Mouse (Mus musculus) forebrain, postnatal 0 days (tissue): Measurements from ENCODE around the gene Hint1. TPM values are rescaled to one million over a fixed set of nuclear protein-coding genes. Genes with fewer than 3 reads are reported as not detected.

ENCODE experiments used
- ATAC-seq: fragments of 200-750 bp; cut with Nextera tagmentation; 2 replicates; pipeline ENCODE4 v1.8.0; 2017; ENCODE audit warnings: mild to moderate bottlenecking, moderate library complexity
- DNase-seq: peaks from one replicate; pipeline ENCODE4 v3.0.0-alpha.2; 2015
- H3K27ac ChIP-seq: fragments of 300-500 bp; sonication (generic); 2 replicates; pipeline ENCODE4 v1.5.1; 2014; ENCODE audit warnings: low read depth, mild to moderate bottlenecking, antibody characterized with exemption, low read length, moderate library complexity, mixed read lengths
- H3K27me3 ChIP-seq: fragments of 300-500 bp; sonication (generic); 2 replicates; pipeline ENCODE4 v1.6.1; 2014; ENCODE audit warnings: mild to moderate bottlenecking, low read length, mixed read lengths; ENCODE audit not compliant: insufficient read depth
- H3K36me3 ChIP-seq: fragments of 300-500 bp; sonication (generic); 2 replicates; pipeline ENCODE4 v1.6.1; 2014; ENCODE audit warnings: mild to moderate bottlenecking, moderate library complexity; ENCODE audit not compliant: insufficient read depth
- H3K4me1 ChIP-seq: fragments of 300-500 bp; sonication (generic); 2 replicates; pipeline ENCODE4 v1.6.1; 2014; ENCODE audit warnings: antibody characterized with exemption; ENCODE audit not compliant: insufficient read depth
- H3K4me2 ChIP-seq: fragments of 300-500 bp; sonication (generic); 2 replicates; pipeline ENCODE4 v1.6.1; 2014; ENCODE audit warnings: low read depth, mild to moderate bottlenecking, moderate library complexity
- H3K4me3 ChIP-seq: fragments of 300-500 bp; sonication (generic); 2 replicates; pipeline ENCODE4 v1.5.1; 2014; ENCODE audit warnings: low read depth, low read length, mixed read lengths
- H3K9ac ChIP-seq: fragments of 300-500 bp; sonication (generic); 2 replicates; pipeline ENCODE4 v1.6.1; 2014; ENCODE audit warnings: mild to moderate bottlenecking
- H3K9me3 ChIP-seq: fragments of 300-500 bp; sonication (generic); 2 replicates; pipeline ENCODE4 v1.6.1; 2016; ENCODE audit warnings: low read length
- CTCF ChIP-seq: sonication (generic); IDR thresholded peaks from 2 replicates; pipeline ENCODE4 v1.5.1; 2016; ENCODE audit warnings: antibody characterized with exemption, control low read depth, low read depth
- WGBS: fragments of 180-500 bp; shearing (Covaris S2); extraction: QIAGEN DNeasy Blood & Tissue Kit; methylation state at CpG from one replicate; pipeline ENCODE4 v1.1.7; 2014; 5-methylcytosine and 5-hydroxymethylcytosine counted together
- polyA plus RNA-seq: library from polyadenylated mRNA; unstranded; fragments of >200 nt; fragmentation: Nextera tagmentation; extraction: Ambion mirVana; gene quantifications from 2 replicates; pipeline ENCODE4 v1.2.1, GENCODE M21; 2015
- total RNA-seq: library from RNA; depleted of rRNA; stranded (reverse); fragments of >200 nt; gene quantifications from 2 replicates; pipeline ENCODE4 v1.2.3, GENCODE M21; 2014; rRNA removed

The Hint1 gene
- total RNA-seq, result 622 and 776 TPM in 2 replicates
- 1,041 and 1,347 TPM in 2 replicates for polyA plus RNA-seq

DNA sequence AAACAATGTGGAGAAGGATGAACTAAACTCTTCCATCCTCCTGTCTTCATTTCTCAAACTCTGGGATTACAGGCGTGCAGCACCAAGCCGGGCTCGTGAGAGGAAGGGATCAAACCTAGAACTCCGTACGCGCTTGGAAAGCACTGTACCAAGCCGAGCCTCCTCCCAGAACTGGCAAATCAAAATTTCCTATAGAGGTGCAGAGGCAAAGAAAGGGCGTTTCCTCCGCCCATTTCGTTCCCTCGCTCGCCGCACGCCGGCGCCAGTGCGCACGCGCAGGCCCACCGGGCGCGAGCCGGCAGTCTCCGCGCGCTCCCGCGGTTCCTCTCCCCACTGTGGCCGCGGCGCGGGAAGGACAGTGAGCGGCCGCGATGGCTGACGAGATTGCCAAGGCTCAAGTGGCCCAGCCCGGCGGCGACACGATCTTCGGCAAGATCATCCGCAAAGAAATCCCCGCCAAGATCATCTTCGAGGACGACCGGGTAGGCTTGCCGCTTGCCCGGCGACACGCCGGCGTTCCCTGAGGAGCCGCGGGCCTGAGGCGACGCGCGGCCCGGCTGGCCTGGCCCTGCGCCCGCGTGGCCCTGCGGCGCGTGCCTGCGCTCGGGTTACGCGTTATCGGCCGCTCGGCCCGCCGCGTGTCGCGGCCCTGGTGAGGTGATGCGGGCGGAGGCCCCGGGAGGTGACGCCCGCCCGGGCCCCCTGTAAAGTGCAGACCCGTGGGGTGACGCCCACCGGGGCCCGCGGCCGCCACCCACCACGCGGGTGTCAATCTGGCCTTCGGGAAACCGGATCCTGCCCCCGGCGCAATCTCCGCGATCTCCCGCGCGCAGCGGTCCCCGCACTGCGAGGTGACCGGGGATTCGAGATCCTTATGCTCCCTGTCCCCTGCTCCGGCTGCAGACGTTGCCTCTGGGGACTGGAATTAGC is at the start of gene Hint1:
Hint1 (plus strand) TSS at position 265 of the 930 bp plus-strand sequence.
- Histone ChIP-seq H3K27ac (peak within 1 kb of the TSS; percentile 92), H3K9me3 (no peaks in the 10 kb centered on the region), H3K36me3 (peaks cover 18% of the 10 kb centered on the region), H3K9ac (peak within 1 kb of the TSS; percentile 98), H3K27me3 (no peaks in the 10 kb centered on the region), H3K4me3 (peak within 1 kb of the TSS; percentile 92), H3K4me1 (peaks cover 9% of the 10 kb centered on the region), H3K4me2 (peak within 1 kb of the TSS; percentile 62)
- DNase-seq (peak; percentile 97), ATAC-seq (peak; percentile 90)
- WGBS, result 2% methylated on average over 107 of the region's 107 CpGs
- peak; percentile 65 for TF ChIP-seq CTCF

DNA sequence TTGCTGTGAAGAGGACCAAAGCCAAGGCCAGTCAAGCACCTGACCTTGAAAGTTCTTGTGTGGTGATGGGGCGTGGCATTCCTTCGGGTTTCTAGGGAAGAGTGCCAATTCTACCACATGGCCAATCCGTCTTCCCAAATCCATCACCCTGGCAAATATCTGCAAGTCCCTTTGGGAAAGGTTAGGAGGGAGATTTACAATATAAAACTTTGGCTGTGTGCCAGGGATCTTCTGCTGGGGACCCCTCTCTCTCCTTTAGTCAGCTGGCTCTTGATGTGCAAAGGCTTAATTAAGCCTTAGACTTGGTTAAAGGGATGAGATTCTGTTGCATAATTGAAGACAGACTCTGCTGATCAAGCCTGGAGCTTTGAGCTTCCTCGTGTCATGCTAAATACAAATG is 48.7 kb upstream of the Hint1 start:
- no peak for ATAC-seq
- Histone ChIP-seq H3K36me3 (no peaks in the 10 kb centered on the region), H3K4me1 (peaks cover 8% of the 10 kb centered on the region; the same call in 1 of the 2 replicates), H3K4me2 (no peak overlapping the region), H3K27me3 (no peaks in the 10 kb centered on the region), H3K27ac (no peak overlapping the region), H3K4me3 (no peak overlapping the region), H3K9ac (no peak overlapping the region), H3K9me3 (no peaks in the 10 kb centered on the region)
- DNase-seq, result no peak
- no peak for TF ChIP-seq CTCF
- 44% methylated on average over 4 of the region's 4 CpGs for WGBS

DNA sequence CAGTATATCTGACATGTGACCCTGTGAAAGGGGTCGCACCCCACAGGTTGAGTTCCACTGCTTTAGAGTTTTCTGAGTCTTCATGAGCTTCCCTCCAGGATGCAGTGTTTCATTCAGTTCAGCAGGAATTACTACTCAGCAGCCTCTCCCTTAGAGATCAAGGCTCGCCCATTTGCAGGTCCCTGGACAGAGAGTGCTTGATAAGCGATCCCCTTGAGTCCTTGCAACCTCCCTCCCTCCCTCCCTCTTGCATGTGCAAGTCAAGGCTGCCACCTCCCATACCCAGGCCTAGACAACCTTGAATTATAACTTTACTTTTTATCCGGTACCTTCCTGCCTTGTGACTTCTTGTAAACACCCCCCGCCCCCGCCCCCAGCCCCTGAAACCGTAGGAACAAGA is 46.7 kb upstream of the Hint1 start:
- WGBS, result 66% methylated on average over 7 of the region's 7 CpGs
- Histone ChIP-seq H3K4me3 (no peak overlapping the region), H3K36me3 (no peaks in the 10 kb centered on the region), H3K9me3 (no peaks in the 10 kb centered on the region), H3K9ac (no peak overlapping the region), H3K4me1 (no peaks in the 10 kb centered on the region), H3K27ac (no peak overlapping the region), H3K27me3 (no peaks in the 10 kb centered on the region), H3K4me2 (no peak overlapping the region)
- DNase-seq, result no peak
- no peak for ATAC-seq
- no peak for TF ChIP-seq CTCF

DNA sequence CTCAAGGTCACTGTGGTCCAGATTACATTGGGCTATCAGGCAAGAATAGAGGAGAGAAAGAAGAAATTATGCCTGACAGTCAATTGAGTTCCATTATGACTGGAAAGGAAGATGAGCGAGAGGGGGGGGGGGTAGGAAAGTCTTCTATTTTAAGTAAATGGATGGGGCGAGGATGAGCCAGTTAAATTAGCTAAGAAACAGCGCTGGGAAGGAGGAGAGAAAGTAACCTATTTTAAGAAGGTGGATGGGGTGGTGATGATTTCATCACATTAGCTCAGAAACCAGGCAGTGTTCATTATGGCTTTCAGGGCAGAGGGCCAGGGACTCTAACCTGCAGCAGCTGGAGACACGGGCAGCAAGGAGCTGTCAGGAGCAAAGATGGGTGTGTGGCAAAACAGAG is 42.7 kb upstream of the Hint1 start:
- no peak overlapping the region for H3K4me2 ChIP-seq
- TF ChIP-seq CTCF, result no peak
- 0 out of 2 replicates have a peak overlapping the region, but pooled peaks have one; percentile 29 for H3K27ac ChIP-seq
- DNase-seq, result no peak
- no peaks in the 10 kb centered on the region for H3K9me3 ChIP-seq
- H3K36me3 ChIP-seq, result no peaks in the 10 kb centered on the region
- no peak overlapping the region for H3K4me3 ChIP-seq
- H3K4me1 ChIP-seq, result no peaks in the 10 kb centered on the region
- WGBS, result 69% methylated on average over 4 of the region's 4 CpGs
- H3K27me3 ChIP-seq, result no peaks in the 10 kb centered on the region
- no peak overlapping the region for H3K9ac ChIP-seq
- peak; percentile 36; the same call in 1 of the 2 replicates for ATAC-seq

DNA sequence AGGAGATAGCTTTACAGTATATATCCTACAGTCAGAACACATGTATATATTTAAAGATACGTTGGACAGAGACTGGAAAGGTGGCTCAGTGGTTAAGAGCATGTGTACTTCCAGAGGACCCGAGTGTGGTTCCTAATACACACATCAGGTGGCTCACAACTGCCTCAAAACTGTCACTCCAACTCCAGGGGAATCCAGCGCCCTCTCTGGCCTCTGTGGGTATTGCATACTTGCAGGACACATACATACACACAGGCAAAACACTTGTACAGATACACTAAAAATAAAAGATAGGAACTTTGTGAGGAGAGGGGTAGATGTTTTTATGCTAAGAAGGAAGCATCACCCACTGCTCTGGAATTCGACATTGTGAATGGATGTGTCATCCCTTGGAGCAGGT is 40.4 kb upstream of the Hint1 start:
- Histone ChIP-seq H3K4me1 (no peaks in the 10 kb centered on the region), H3K4me3 (no peak overlapping the region), H3K9ac (no peak overlapping the region), H3K9me3 (no peaks in the 10 kb centered on the region), H3K27ac (no peak overlapping the region), H3K27me3 (no peaks in the 10 kb centered on the region), H3K36me3 (no peaks in the 10 kb centered on the region), H3K4me2 (no peak overlapping the region)
- TF ChIP-seq CTCF, result 0 out of 2 replicates have a peak, but pooled peaks have one; percentile 12
- ATAC-seq (no peak), DNase-seq (no peak)
- WGBS, result 83% methylated on average over 4 of the region's 4 CpGs

DNA sequence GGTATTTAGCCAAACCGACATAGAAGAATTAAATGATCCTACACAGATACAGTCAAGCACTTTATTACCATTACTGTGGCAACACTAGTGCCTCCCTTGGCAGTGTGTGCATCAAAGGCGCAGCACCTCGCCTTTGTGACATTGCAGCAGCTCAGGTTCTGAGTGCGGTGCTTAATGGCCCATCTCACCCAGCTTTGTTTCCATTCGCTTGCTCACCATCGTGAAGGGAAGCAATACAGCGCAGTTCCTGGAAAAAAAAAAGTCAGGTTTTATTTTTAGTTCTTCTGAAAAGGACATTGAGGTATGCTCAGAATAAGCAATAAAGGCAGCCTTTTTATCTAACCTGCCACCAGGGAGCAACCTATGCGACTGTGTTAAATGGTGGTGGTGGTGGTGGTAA is 39.4 kb upstream of the Hint1 start:
- ATAC-seq (no peak), DNase-seq (no peak)
- no peak for TF ChIP-seq CTCF
- no peak overlapping the region for H3K4me3 ChIP-seq
- no peaks in the 10 kb centered on the region for H3K9me3 ChIP-seq
- no peaks in the 10 kb centered on the region for H3K27me3 ChIP-seq
- H3K9ac ChIP-seq, result no peak overlapping the region
- H3K4me2 ChIP-seq, result no peak overlapping the region
- H3K36me3 ChIP-seq, result no peaks in the 10 kb centered on the region
- no peak overlapping the region for H3K27ac ChIP-seq
- WGBS, result 77% methylated on average over 8 of the region's 8 CpGs
- no peaks in the 10 kb centered on the region for H3K4me1 ChIP-seq

DNA sequence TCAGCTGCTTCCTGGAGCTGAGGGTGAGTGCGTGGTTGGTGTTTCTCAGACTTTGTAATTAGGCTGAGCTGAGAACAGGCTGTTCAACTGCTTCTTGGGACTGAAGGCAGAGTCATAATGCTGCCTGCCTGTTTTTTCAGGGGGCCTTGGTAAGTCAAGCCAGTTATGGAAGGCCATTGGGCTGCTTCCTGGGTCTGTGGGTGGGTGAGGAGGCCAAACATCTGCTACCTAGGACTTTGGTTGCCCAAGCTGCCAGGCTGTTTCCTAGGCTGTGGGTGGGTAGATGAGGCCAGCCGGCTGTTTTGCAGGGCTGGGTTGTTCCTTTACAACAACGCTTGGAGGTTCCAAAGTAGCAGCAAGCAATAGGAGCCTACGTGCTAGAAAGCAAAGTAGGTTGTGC is 32.4 kb upstream of the Hint1 start:
- TF ChIP-seq CTCF, result no peak
- Histone ChIP-seq H3K27me3 (no peaks in the 10 kb centered on the region), H3K4me1 (no peaks in the 10 kb centered on the region), H3K36me3 (no peaks in the 10 kb centered on the region), H3K9me3 (no peaks in the 10 kb centered on the region), H3K4me3 (no peak overlapping the region), H3K4me2 (no peak overlapping the region), H3K9ac (no peak overlapping the region), H3K27ac (no peak overlapping the region)
- no peak for DNase-seq
- WGBS, result 85% methylated on average over 4 of the region's 4 CpGs
- ATAC-seq, result no peak
